Mouse (Mus musculus) small intestine, adult 2 months (tissue): ENCODE measurements around the gene Plscr2.

Experiments used
- CTCF ChIP-seq: fragments of 200-500 bp; IDR thresholded peaks from 2 replicates; pipeline ENCODE4 v1.5.1; 2012; ENCODE audit warnings: low read depth, mild to moderate bottlenecking, control low read depth, inconsistent platforms, low read length, moderate library complexity, mixed read lengths; ENCODE audit not compliant: insufficient replicate concordance, insufficient read length; ENCODE audit errors: extremely low read depth
- POLR2A ChIP-seq: fragments of 200-500 bp; IDR thresholded peaks from 2 replicates; pipeline ENCODE4 v1.6.1; 2012; ENCODE audit warnings: low read depth, mild to moderate bottlenecking, control low read depth, inconsistent platforms, low read length, moderate library complexity

DNA sequence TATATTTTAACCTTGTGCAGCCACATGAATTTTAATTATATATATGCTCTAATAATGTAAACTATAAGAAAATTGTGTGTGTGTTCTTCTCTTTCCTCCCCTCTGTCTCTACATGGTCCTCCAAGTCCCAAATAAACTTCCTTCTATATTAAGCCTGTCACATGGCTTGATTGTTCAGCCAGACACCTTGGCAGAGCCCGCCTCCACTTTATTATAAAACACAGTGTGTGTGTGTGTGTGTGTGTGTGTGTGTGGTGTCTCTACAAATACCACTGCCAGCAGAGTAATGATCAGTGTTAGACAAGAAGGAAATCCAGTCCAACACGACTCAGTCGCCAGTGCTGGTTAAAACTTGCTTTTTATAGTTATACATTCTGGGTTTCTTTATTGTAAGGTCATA, 62.3 kb downstream of the Plscr2 start:
- TF ChIP-seq CTCF (no peak), POLR2A (no peak)
